Mouse (Mus musculus): Measurements from ENCODE around the gene Crebl2. TPM values are rescaled to one million over a fixed set of nuclear protein-coding genes. Genes with fewer than 3 reads are reported as not detected.
A peak's percentile ranks its signal among the peaks of the same experiment; 100 is the strongest.

The Crebl2 gene
- total and polyA plus RNA-seq, 3 experiments: 1.5 to 3.7 TPM; not detected in 1

- no peak for TF ChIP-seq MEF2A (IDR thresholded peaks at IDR 0.05; ENCODE audit: extremely low read depth, insufficient replicate concordance, low read depth, low read length, poor library complexity, severe bottlenecking)
Measured at GRCm38 (mm10) chr6:134863146-134863545, 33.2 kb downstream of the Crebl2 start (continued).

GRCm38 (mm10) chr6:134866113-134866512 lies 36.2 kb downstream of the Crebl2 start:
- Histone ChIP-seq H3K27ac (ENCODE audit: control insufficient read depth, low read depth, low read length) (no peak overlapping the region), H3K79me2 (ENCODE audit: control insufficient read depth, insufficient read depth, low read length, poor library complexity) (no peaks in the 10 kb centered on the region), H3K27me3 (ENCODE audit: control insufficient read depth in 1 of 2, insufficient read depth in 2 of 2, low read length in 2 of 2) (no peaks in the 10 kb centered on the region), H3K9ac (ENCODE audit: control insufficient read depth, low read depth, low read length, poor library complexity, severe bottlenecking) (no peak overlapping the region), H3K4me3 (ENCODE audit: control insufficient read depth in 1 of 2, insufficient read depth in 1 of 2, low read depth in 2 of 2, low read length in 2 of 2) (no peak overlapping the region), H3K4me1 (ENCODE audit: control insufficient read depth in 1 of 2, insufficient read depth in 2 of 2, low read length in 2 of 2) (no peaks in the 10 kb centered on the region), H3K36me3 (ENCODE audit: control insufficient read depth in 1 of 2, insufficient read depth in 2 of 2, low read length in 2 of 2) (no peaks in the 10 kb centered on the region), H3K9me3 (replicated peaks; ENCODE audit: insufficient read depth, low read length) (no peaks in the 10 kb centered on the region)
- TF ChIP-seq HCFC1 (IDR thresholded peaks at IDR 0.05; ENCODE audit: low read depth, low read length): no peak
- TF ChIP-seq NELFE (IDR thresholded peaks at IDR 0.05; ENCODE audit: low read depth, low read length): no peak
- no peak for TF ChIP-seq TBP (IDR thresholded peaks at IDR 0.05; ENCODE audit: low read depth, low read length)
- TF ChIP-seq GABPA (IDR thresholded peaks at IDR 0.05; ENCODE audit: low read depth, low read length): no peak
- TF ChIP-seq SMC3 (IDR thresholded peaks at IDR 0.05; ENCODE audit: low read depth, low read length): no peak
- no peak for TF ChIP-seq MAFK (IDR thresholded peaks at IDR 0.05; ENCODE audit: borderline replicate concordance, low read depth, low read length)
- TF ChIP-seq USF1 (IDR thresholded peaks at IDR 0.05; ENCODE audit: low read depth, low read length): no peak
- no peak for TF ChIP-seq RAD21 (IDR thresholded peaks at IDR 0.05; ENCODE audit: low read depth, low read length)
- no peak for TF ChIP-seq ZMIZ1 (IDR thresholded peaks at IDR 0.05; ENCODE audit: low read depth, low read length)
- no peak for TF ChIP-seq ELF1 (IDR thresholded peaks at IDR 0.05; ENCODE audit: low read depth, low read length)
- no peak for TF ChIP-seq SIN3A (IDR thresholded peaks at IDR 0.05; ENCODE audit: low read length)
- no peak for TF ChIP-seq MXI1 (IDR thresholded peaks at IDR 0.05; ENCODE audit: low read depth, low read length)
- no peak for TF ChIP-seq POLR2A (IDR thresholded peaks at IDR 0.05; ENCODE audit: control insufficient read depth in 1 of 2, insufficient read depth in 1 of 2, low read depth in 1 of 2, low read length in 2 of 2, poor library complexity in 1 of 2)
- TF ChIP-seq JUND (IDR thresholded peaks at IDR 0.05; ENCODE audit: low read depth, low read length): no peak
- TF ChIP-seq MAX (IDR thresholded peaks at IDR 0.05; ENCODE audit: low read length): no peak
- no peak for TF ChIP-seq MEF2A (IDR thresholded peaks at IDR 0.05; ENCODE audit: extremely low read depth, insufficient replicate concordance, low read depth, low read length, poor library complexity, severe bottlenecking)
- no peak for TF ChIP-seq ZNF384 (IDR thresholded peaks at IDR 0.05; ENCODE audit: low read depth, low read length)
- DNase-seq (ENCODE audit: low read depth, low spot score): no peak

- Histone ChIP-seq H3K79me2 (ENCODE audit: control insufficient read depth, insufficient read depth, low read length, poor library complexity) (no peaks in the 10 kb centered on the region), H3K4me1 (ENCODE audit: control insufficient read depth in 1 of 2, insufficient read depth in 2 of 2, low read length in 2 of 2) (no peaks in the 10 kb centered on the region), H3K9ac (ENCODE audit: control insufficient read depth, low read depth, low read length, poor library complexity, severe bottlenecking) (no peak overlapping the region), H3K4me3 (ENCODE audit: control insufficient read depth in 1 of 2, insufficient read depth in 1 of 2, low read depth in 2 of 2, low read length in 2 of 2) (no peak overlapping the region), H3K36me3 (ENCODE audit: control insufficient read depth in 1 of 2, insufficient read depth in 2 of 2, low read length in 2 of 2) (no peaks in the 10 kb centered on the region), H3K27ac (ENCODE audit: control insufficient read depth, low read depth, low read length) (no peak overlapping the region), H3K27me3 (ENCODE audit: control insufficient read depth in 1 of 2, insufficient read depth in 2 of 2, low read length in 2 of 2) (no peaks in the 10 kb centered on the region), H3K9me3 (replicated peaks; ENCODE audit: insufficient read depth, low read length) (no peaks in the 10 kb centered on the region)
- DNase-seq (ENCODE audit: low read depth, low spot score): peak; percentile 76
- no peak for TF ChIP-seq POLR2A (IDR thresholded peaks at IDR 0.05; ENCODE audit: control insufficient read depth in 1 of 2, insufficient read depth in 1 of 2, low read depth in 1 of 2, low read length in 2 of 2, poor library complexity in 1 of 2)
- TF ChIP-seq TAL1 (IDR thresholded peaks at IDR 0.05; ENCODE audit: low read length): no peak
- TF ChIP-seq BHLHE40 (IDR thresholded peaks at IDR 0.05; ENCODE audit: borderline replicate concordance, low read depth, low read length): no peak
- no peak for TF ChIP-seq MYB (IDR thresholded peaks at IDR 0.05; ENCODE audit: low read depth, low read length)
- TF ChIP-seq RAD21 (IDR thresholded peaks at IDR 0.05; ENCODE audit: low read depth, low read length): peak; percentile 35
- TF ChIP-seq TBP (IDR thresholded peaks at IDR 0.05; ENCODE audit: low read depth, low read length): no peak
- no peak for TF ChIP-seq GATA1 (IDR thresholded peaks at IDR 0.05; ENCODE audit: low read depth, low read length)
- TF ChIP-seq USF2 (IDR thresholded peaks at IDR 0.05; ENCODE audit: borderline replicate concordance in 1 of 2, insufficient read depth in 1 of 2, low read depth in 1 of 2, low read length in 2 of 2): no peak
- TF ChIP-seq ZNF384 (IDR thresholded peaks at IDR 0.05; ENCODE audit: low read depth, low read length): peak; percentile 83
- TF ChIP-seq SIN3A (IDR thresholded peaks at IDR 0.05; ENCODE audit: low read length): no peak
- no peak for TF ChIP-seq MEF2A (IDR thresholded peaks at IDR 0.05; ENCODE audit: extremely low read depth, insufficient replicate concordance, low read depth, low read length, poor library complexity, severe bottlenecking)
- peak; percentile 22 to 58 (median 57); a peak in 5 of 6 replicates for TF ChIP-seq CTCF (IDR thresholded peaks at IDR 0.05 in 2 of 3, conservative IDR thresholded peaks at IDR 0.05 in 1 of 3; ENCODE audit: control insufficient read depth in 1 of 3, insufficient read depth in 1 of 3, low read depth in 2 of 3, low read length in 3 of 3, poor library complexity in 1 of 3, severe bottlenecking in 1 of 3)
- TF ChIP-seq CHD1 (IDR thresholded peaks at IDR 0.05; ENCODE audit: low read depth, low read length): no peak
Measured at GRCm38 (mm10) chr6:134867325-134867724, 37.4 kb downstream of the Crebl2 start.
